Mouse (Mus musculus): ENCODE measurements around the gene Fermt2.
"Not testable (repeated sequence)": the region's sequence is repeated elsewhere in the genome, so short reads cannot be mapped to it uniquely, and the experiment has no call there.

DNA sequence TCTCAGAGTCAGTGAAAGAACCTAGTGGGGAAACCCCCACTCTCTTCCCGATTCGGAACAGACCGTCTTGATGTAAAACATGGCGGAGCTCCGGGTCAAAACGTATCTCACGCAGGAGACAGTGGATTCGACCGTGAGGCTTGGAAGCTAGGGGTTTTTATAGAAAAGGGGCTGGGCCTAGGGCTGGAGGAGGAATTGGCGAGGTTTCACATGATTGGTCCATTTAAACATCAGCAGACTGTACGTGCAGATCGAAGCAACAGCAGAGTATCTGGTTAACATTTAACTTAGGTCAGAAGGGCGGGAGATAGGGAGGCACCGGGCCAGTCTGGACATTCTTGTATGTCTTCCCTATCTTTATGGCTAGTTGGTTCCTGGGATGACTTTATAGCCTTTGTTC is 34.1 kb downstream of the Fermt2 start:
- TF ChIP-seq POLR2A (IDR thresholded peaks at IDR 0.05; ENCODE audit: low read depth, low read length); CTCF (IDR thresholded peaks at IDR 0.05; ENCODE audit: extremely low read depth, insufficient read length, insufficient replicate concordance, low read depth, low read length): not testable (repeated sequence)

Data from small intestine, adult 2 months (tissue).